In the genomic region with DNA sequence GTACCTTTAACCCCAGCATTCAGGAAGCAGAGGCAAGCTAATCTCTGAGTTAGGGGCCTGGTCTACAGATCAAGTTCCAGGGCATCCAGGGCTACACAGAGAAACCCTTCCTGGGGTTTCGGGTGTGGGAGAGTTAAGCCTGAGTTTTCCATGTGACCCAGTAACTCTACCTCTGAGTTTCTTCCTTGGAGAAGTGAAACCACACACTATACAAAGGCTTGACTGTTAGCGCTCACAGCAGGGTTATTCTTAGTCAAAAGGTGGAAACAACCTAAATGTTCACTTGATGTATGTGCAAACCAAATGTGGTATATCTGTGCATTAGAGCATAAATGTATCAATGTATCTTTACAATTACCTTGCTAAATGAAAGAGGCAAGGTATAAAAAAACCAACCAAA, we compare ENCODE assay signal across 15 mouse cellular contexts.
"Had no signal": no experiment of that assay in that cellular context is flagged by ENCODE, and none has a peak within 500 bp of the region (broad histone marks: within the 10 kb centered on the region; RNA-seq: fewer than 3 reads in every experiment).

No protein-coding gene starts in this region.

- DNase-seq: kidney, adult 2 months; kidney, postnatal 14 days; left cerebral cortex, postnatal 4 days; lung, adult 18-20 months; retina, postnatal 1 day; right cerebral cortex, postnatal 4 days; thymus, adult 2 months; thymus, postnatal 25 days had no signal

- H3K27ac ChIP-seq: kidney, embryonic 15.5 days; liver, embryonic 14.5 days; midbrain, embryonic 10.5 days; midbrain, embryonic 15.5 days; neural tube, embryonic 13.5 days; stomach, embryonic 15.5 days had no signal

- H3K4me1 ChIP-seq: stomach, embryonic 15.5 days had no signal

- H3K36me3 ChIP-seq: kidney, embryonic 15.5 days; limb, embryonic 13.5 days; midbrain, embryonic 10.5 days; midbrain, embryonic 15.5 days; neural tube, embryonic 13.5 days; stomach, embryonic 15.5 days had no signal

- ATAC-seq: midbrain, embryonic 15.5 days had no signal

- H3K27me3 ChIP-seq: kidney, embryonic 15.5 days; limb, embryonic 13.5 days; midbrain, embryonic 15.5 days; neural tube, embryonic 13.5 days; stomach, embryonic 15.5 days had no signal

- H3K4me3 ChIP-seq: kidney, embryonic 15.5 days; limb, embryonic 13.5 days; midbrain, embryonic 10.5 days; midbrain, embryonic 15.5 days; neural tube, embryonic 13.5 days; stomach, embryonic 15.5 days had no signal

- H3K9me3 ChIP-seq: kidney, embryonic 15.5 days; limb, embryonic 13.5 days; midbrain, embryonic 10.5 days; midbrain, embryonic 15.5 days; neural tube, embryonic 13.5 days; stomach, embryonic 15.5 days had no signal

- H3K9ac ChIP-seq: kidney, embryonic 15.5 days; limb, embryonic 13.5 days; liver, embryonic 14.5 days; midbrain, embryonic 15.5 days; neural tube, embryonic 13.5 days; stomach, embryonic 15.5 days had no signal

- H3K4me2 ChIP-seq: kidney, embryonic 15.5 days; limb, embryonic 13.5 days; midbrain, embryonic 15.5 days; neural tube, embryonic 13.5 days; stomach, embryonic 15.5 days had no signal
